Mouse (Mus musculus): Measurements from ENCODE around the gene Pnn. TPM values are rescaled to one million over a fixed set of nuclear protein-coding genes. Genes with fewer than 3 reads are reported as not detected.

Pnn gene
- total and polyA plus RNA-seq, 3 experiments: 38.4 to 216 (median 132) TPM

DNA sequence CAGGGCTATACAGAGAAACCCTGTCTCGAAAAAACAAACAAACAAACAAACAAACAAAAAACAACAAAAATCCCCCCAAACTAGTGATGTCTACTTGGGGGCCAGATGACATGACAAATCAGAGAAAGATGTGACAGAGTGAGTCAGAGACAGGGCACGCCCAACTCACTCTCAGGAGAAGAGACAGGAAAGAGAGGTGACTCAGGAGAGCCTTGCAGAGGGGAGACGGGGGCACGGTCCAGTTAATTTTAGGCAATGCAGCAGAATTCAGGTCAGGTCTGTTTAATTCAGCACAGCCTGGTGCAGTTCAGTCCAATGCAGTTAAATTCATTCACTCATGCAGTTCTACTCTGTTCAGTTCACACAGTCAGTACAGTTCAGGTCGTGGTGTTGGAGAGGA is 19.5 kb downstream of the Pnn start:
- H3K4me1 ChIP-seq (ENCODE audit: control insufficient read depth in 1 of 2, insufficient read depth in 2 of 2, low read length in 2 of 2): 0 out of 4 replicates have a peak, but pooled peaks cover 0 to 5% of the 10 kb centered on the region in 2 experiments
- H3K27ac ChIP-seq (ENCODE audit: control insufficient read depth, low read depth, low read length): no peak overlapping the region
- no peaks in the 10 kb centered on the region for H3K9me3 ChIP-seq (replicated peaks; ENCODE audit: insufficient read depth, low read length)
- no peak overlapping the region for H3K9ac ChIP-seq (ENCODE audit: control insufficient read depth, low read depth, low read length, poor library complexity, severe bottlenecking)
- H3K36me3 ChIP-seq (ENCODE audit: control insufficient read depth in 1 of 2, insufficient read depth in 2 of 2, low read length in 2 of 2): no peaks in the 10 kb centered on the region
- TF ChIP-seq MXI1 (IDR thresholded peaks at IDR 0.05; ENCODE audit: low read depth, low read length) (no peak), ZC3H11A (IDR thresholded peaks at IDR 0.05; ENCODE audit: low read depth, low read length) (no peak), POLR2AphosphoS2 (IDR thresholded peaks at IDR 0.05; ENCODE audit: low read length) (no peak), ZNF384 (IDR thresholded peaks at IDR 0.05; ENCODE audit: low read depth, low read length) (no peak), ETS1 (IDR thresholded peaks at IDR 0.05; ENCODE audit: low read depth, low read length) (no peak), HCFC1 (IDR thresholded peaks at IDR 0.05; ENCODE audit: low read depth, low read length) (no peak), SIN3A (IDR thresholded peaks at IDR 0.05; ENCODE audit: low read length) (no peak), GABPA (IDR thresholded peaks at IDR 0.05; ENCODE audit: low read depth, low read length) (no peak), TAL1 (IDR thresholded peaks at IDR 0.05; ENCODE audit: low read length) (no peak), MYC (IDR thresholded peaks at IDR 0.05; ENCODE audit: low read depth, low read length) (no peak), CHD2 (IDR thresholded peaks at IDR 0.05; ENCODE audit: low read length) (no peak), MYB (IDR thresholded peaks at IDR 0.05; ENCODE audit: low read depth, low read length) (no peak), TBP (IDR thresholded peaks at IDR 0.05; ENCODE audit: low read depth, low read length) (no peak), RCOR1 (IDR thresholded peaks at IDR 0.05; ENCODE audit: low read depth, low read length) (no peak), POLR2A (IDR thresholded peaks at IDR 0.05; ENCODE audit: control insufficient read depth in 1 of 2, insufficient read depth in 1 of 2, low read depth in 1 of 2, low read length in 2 of 2, poor library complexity in 1 of 2) (no peak)
- no peaks in the 10 kb centered on the region for H3K79me2 ChIP-seq (ENCODE audit: control insufficient read depth, insufficient read depth, low read length, poor library complexity)
- no peak for DNase-seq (ENCODE audit: low read depth, low spot score)
- no peaks in the 10 kb centered on the region for H3K27me3 ChIP-seq (ENCODE audit: control insufficient read depth in 1 of 2, insufficient read depth in 2 of 2, low read length in 2 of 2)
- H3K4me3 ChIP-seq (ENCODE audit: control insufficient read depth in 1 of 2, insufficient read depth in 1 of 2, low read depth in 2 of 2, low read length in 2 of 2): no peak overlapping the region

GRCm38 (mm10) chr12:59093543-59093942 is 26.9 kb downstream of the Pnn start:
- Histone ChIP-seq H3K4me1 (ENCODE audit: control insufficient read depth in 1 of 2, insufficient read depth in 2 of 2, low read length in 2 of 2) (no peaks in the 10 kb centered on the region; a peak in 1 of 4 replicates), H3K79me2 (ENCODE audit: control insufficient read depth, insufficient read depth, low read length, poor library complexity) (no peaks in the 10 kb centered on the region), H3K9ac (ENCODE audit: control insufficient read depth, low read depth, low read length, poor library complexity, severe bottlenecking) (no peak overlapping the region), H3K4me3 (ENCODE audit: control insufficient read depth in 1 of 2, insufficient read depth in 1 of 2, low read depth in 2 of 2, low read length in 2 of 2) (no peak overlapping the region), H3K27ac (ENCODE audit: control insufficient read depth, low read depth, low read length) (no peak overlapping the region), H3K36me3 (ENCODE audit: control insufficient read depth in 1 of 2, insufficient read depth in 2 of 2, low read length in 2 of 2) (no peaks in the 10 kb centered on the region), H3K27me3 (ENCODE audit: control insufficient read depth in 1 of 2, insufficient read depth in 2 of 2, low read length in 2 of 2) (no peaks in the 10 kb centered on the region), H3K9me3 (replicated peaks; ENCODE audit: insufficient read depth, low read length) (no peaks in the 10 kb centered on the region)
- TF ChIP-seq ZKSCAN1 (IDR thresholded peaks at IDR 0.05; ENCODE audit: low read depth, low read length): no peak
- no peak for TF ChIP-seq CHD1 (IDR thresholded peaks at IDR 0.05; ENCODE audit: low read depth, low read length)
- no peak for TF ChIP-seq TAL1 (IDR thresholded peaks at IDR 0.05; ENCODE audit: low read length)
- no peak for TF ChIP-seq GABPA (IDR thresholded peaks at IDR 0.05; ENCODE audit: low read depth, low read length)
- no peak for TF ChIP-seq POLR2A (IDR thresholded peaks at IDR 0.05; ENCODE audit: control insufficient read depth in 1 of 2, insufficient read depth in 1 of 2, low read depth in 1 of 2, low read length in 2 of 2, poor library complexity in 1 of 2)
- TF ChIP-seq KAT2A (conservative IDR thresholded peaks at IDR 0.05; ENCODE audit: low read depth, low read length): no peak
- no peak for TF ChIP-seq NELFE (IDR thresholded peaks at IDR 0.05; ENCODE audit: low read depth, low read length)
- TF ChIP-seq POLR2AphosphoS5 (IDR thresholded peaks at IDR 0.05; ENCODE audit: borderline replicate concordance, low read depth, low read length): no peak
- no peak for TF ChIP-seq MYB (IDR thresholded peaks at IDR 0.05; ENCODE audit: low read depth, low read length)
- TF ChIP-seq NRF1 (IDR thresholded peaks at IDR 0.05; ENCODE audit: insufficient read depth, low read depth, low read length, poor library complexity, severe bottlenecking): no peak
- TF ChIP-seq ELF1 (IDR thresholded peaks at IDR 0.05; ENCODE audit: low read depth, low read length): no peak
- no peak for TF ChIP-seq UBTF (IDR thresholded peaks at IDR 0.05; ENCODE audit: borderline replicate concordance, insufficient read depth, low read depth, low read length)
- TF ChIP-seq MXI1 (IDR thresholded peaks at IDR 0.05; ENCODE audit: low read depth, low read length): no peak
- TF ChIP-seq TBP (IDR thresholded peaks at IDR 0.05; ENCODE audit: low read depth, low read length): no peak
- no peak for TF ChIP-seq JUND (IDR thresholded peaks at IDR 0.05; ENCODE audit: low read depth, low read length)
- TF ChIP-seq CHD2 (IDR thresholded peaks at IDR 0.05; ENCODE audit: low read length): no peak
- no peak for DNase-seq (ENCODE audit: low read depth, low spot score)

Measured in MEL (cell line).